Mouse (Mus musculus) testis, adult 2 months (tissue): ENCODE data around the gene Lgi2.

ENCODE experiments used
- CTCF ChIP-seq: fragments of 200-500 bp; IDR thresholded peaks from 2 replicates; pipeline ENCODE4 v1.5.1; 2012; ENCODE audit warnings: low read depth, mild to moderate bottlenecking, inconsistent platforms, low read length, moderate library complexity; ENCODE audit not compliant: control insufficient read depth, insufficient read depth, insufficient replicate concordance
- POLR2A ChIP-seq: fragments of 200-500 bp; IDR thresholded peaks from 2 replicates; pipeline ENCODE4 v1.6.1; 2012; ENCODE audit warnings: low read depth, mild to moderate bottlenecking, inconsistent platforms, low read length, moderate library complexity; ENCODE audit not compliant: control insufficient read depth

DNA sequence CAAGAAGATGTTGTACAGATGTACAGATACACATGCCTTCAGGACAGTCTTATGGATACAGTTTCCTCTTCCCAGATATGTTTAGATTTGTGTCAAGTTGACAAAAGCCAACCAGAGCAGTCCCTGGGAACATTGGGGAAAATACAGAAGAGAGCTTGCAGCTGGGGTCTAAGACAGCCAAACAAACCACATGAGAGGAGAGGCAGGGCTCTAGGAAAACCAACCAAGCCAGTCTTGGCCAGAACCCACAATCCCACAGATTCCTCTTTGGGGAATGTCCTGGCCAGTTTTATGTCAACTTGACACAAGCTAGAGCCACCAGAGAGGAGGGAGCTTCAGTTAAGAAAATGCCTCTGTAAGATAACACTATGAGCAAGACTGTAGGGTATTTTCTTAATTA lies 26.8 kb downstream of the Lgi2 start:
- TF ChIP-seq CTCF (no peak), POLR2A (no peak)
